Mouse (Mus musculus) left cerebral cortex, adult 2 months (tissue): Measurements from ENCODE around the gene Gm11444. TPM values are rescaled to one million over a fixed set of nuclear protein-coding genes. Genes with fewer than 3 reads are reported as not detected.

Experiments
- DNase-seq, 2 experiments: peaks; one replicate each; pipeline ENCODE4 v3.0.0; 2021 to 2022; ENCODE audit warnings: low spot score in 2 of 2, mixed read lengths in 1 of 2; ENCODE audit errors: extremely low spot score in 1 of 2
- H3K27ac ChIP-seq: fragments of 200-600 bp; 2 replicates; pipeline ENCODE4 v1.8.1; 2022
- H3K4me3 ChIP-seq: fragments of 200-600 bp; 2 replicates; pipeline ENCODE4 v1.8.1; 2022
- CTCF ChIP-seq: fragments of 200-600 bp; IDR thresholded peaks from 2 replicates; pipeline ENCODE4 v1.8.1; 2022; ENCODE audit warnings: antibody characterized with exemption, mild to moderate bottlenecking, moderate library complexity
- intact Hi-C: fragments of 180-260 bp; cut with DNase I; formaldehyde crosslinking; loops from one replicate; pipeline ENCODE4 v1.15.1; 2025
- long read RNA-seq, 2 experiments: library from polyadenylated mRNA; stranded (forward); transcript quantifications; one replicate each; pipeline ENCODE4 v2.0.0; 2021; ENCODE audit warnings: borderline mapping rate in 2 of 2
- total RNA-seq, 2 experiments: library from RNA; stranded (reverse); gene quantifications; 2 replicates each; pipeline ENCODE4 v1.2.3; 2021

Gm11444 gene
- not detected for total RNA-seq
- long read RNA-seq, experiment 1: 0 reads
- long read RNA-seq, experiment 2: 0 reads

GRCm38 (mm10) chr11:85850233-85850632, at the start of gene Gm11444:
Gm11444 (minus strand) TSS chr11:85850333.
- TF ChIP-seq CTCF: no peak
- intact Hi-C loops: no loop called here
- no peak for DNase-seq
- Histone ChIP-seq H3K4me3 (no peak within 1 kb of the TSS), H3K27ac (no peak within 1 kb of the TSS)

GRCm38 (mm10) chr11:85896335-85896985, 46.3 kb upstream of the Gm11444 start:
- Histone ChIP-seq H3K27ac (no peak overlapping the region), H3K4me3 (no peak overlapping the region)
- TF ChIP-seq CTCF: no peak
- intact Hi-C loops: no loop called here
- DNase-seq: no peak

DNA sequence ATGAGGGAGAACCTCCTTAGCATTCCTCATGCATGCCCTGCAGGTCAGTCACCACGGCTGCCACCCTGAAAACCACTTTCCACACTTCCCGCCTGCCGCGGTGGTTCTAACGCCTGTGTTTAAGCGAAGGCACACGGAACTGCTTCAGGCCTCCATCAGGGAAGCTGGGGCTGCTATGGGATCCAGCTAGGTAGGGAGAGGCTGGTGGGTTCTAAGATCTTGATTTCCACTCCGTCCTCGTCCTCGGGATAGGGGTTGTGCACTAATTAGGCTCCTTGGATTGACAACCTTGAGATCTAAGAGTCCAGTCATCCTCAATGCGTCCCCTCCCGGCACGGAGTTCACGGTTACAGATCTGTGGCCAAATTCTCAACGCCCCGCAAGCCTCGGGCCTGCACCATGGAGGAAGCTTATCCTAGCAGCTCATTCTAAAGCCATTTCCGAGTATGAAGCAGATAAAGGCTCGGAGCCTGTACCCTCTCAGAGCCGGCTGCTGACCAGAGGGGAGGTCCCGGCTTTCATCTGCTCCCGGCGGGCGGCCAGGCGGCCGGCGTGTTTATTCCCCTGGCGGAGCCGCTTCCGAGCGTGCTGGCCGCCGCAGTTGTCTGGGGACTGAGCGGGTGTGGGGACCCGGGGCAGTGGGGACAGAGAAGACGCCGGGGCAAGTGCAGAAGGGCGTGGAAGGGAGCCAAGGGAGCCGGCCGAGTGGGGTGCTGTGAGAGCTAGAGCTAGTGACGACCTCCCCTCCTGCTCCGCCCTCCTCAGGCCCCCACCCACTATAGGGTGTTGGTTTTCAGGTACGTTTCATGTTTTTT, 44.8 kb upstream of the Gm11444 start:
- H3K27ac ChIP-seq: no peak overlapping the region
- no peak for TF ChIP-seq CTCF
- no peak for DNase-seq
- intact Hi-C loops: no loop called here
- H3K4me3 ChIP-seq: no peak overlapping the region

DNA sequence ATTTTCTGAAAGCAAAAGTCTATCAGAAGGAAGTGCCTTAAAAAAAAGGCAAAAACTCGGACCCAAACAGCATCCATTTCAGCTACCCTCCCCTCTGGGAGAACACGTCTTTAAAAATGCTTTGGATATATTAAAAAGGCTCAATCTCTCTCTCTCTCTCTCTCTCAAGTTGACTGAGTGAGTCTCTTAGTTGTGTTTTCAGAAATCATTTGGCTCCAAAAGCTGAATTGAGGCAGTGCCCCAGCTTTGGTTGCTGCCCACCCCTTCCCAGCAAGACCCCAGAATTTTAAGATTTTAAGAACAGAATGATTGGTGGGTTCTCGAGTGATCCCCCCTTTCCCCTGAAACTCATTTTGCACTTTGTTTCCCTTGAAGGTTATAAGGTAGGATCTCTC, 44.0 kb upstream of the Gm11444 start:
- intact Hi-C loops: no loop called here
- TF ChIP-seq CTCF: no peak
- H3K27ac ChIP-seq: no peak overlapping the region
- no peak for DNase-seq
- no peak overlapping the region for H3K4me3 ChIP-seq

- H3K27ac ChIP-seq: no peak overlapping the region
- H3K4me3 ChIP-seq: no peak overlapping the region
- DNase-seq: no peak
- TF ChIP-seq CTCF: no peak
- intact Hi-C loops: no loop called here
Observed at GRCm38 (mm10) chr11:85893400-85894135, 43.4 kb upstream of the Gm11444 start.

DNA sequence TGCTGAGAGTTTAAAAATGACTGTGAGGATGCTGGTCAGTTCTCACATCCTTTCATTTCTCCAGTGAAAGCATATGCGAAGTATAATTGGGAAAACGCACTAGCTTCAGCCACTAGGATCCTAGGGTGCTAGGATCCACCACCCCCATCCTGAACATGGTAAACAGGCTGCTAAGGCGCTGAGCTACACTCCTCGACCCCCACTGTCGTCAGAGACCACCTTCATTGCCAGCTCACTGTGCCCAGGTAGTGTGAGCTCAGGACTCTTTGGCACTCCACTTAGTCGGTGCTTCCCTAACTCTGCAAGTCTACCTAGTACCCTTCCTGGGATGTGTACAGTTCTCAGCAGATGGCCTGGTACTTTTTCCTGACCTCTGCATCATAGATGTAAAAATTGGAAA, 42.6 kb upstream of the Gm11444 start:
- no peak overlapping the region for H3K4me3 ChIP-seq
- no peak overlapping the region for H3K27ac ChIP-seq
- no peak for TF ChIP-seq CTCF
- intact Hi-C loops: no loop called here
- no peak for DNase-seq

DNA sequence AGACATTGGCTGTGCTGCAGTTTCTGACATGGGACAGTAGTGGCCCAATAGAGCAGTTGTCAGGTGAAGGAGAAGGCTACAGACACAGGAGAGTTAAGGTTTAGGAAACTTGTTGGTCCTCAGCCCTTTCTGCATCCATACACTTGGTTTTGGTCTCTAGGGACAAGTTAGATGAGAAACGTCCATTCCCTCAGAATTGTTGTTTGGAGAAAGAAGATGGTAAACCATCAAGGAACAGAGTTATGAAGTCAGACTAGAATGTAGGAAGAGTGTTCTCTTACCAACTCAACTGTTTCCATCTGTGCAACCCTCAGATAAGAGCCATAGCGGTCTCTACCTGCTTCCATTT, 41.5 kb upstream of the Gm11444 start:
- Histone ChIP-seq H3K4me3 (no peak overlapping the region), H3K27ac (no peak overlapping the region)
- intact Hi-C loops: no loop called here
- DNase-seq: no peak
- TF ChIP-seq CTCF: no peak

DNA sequence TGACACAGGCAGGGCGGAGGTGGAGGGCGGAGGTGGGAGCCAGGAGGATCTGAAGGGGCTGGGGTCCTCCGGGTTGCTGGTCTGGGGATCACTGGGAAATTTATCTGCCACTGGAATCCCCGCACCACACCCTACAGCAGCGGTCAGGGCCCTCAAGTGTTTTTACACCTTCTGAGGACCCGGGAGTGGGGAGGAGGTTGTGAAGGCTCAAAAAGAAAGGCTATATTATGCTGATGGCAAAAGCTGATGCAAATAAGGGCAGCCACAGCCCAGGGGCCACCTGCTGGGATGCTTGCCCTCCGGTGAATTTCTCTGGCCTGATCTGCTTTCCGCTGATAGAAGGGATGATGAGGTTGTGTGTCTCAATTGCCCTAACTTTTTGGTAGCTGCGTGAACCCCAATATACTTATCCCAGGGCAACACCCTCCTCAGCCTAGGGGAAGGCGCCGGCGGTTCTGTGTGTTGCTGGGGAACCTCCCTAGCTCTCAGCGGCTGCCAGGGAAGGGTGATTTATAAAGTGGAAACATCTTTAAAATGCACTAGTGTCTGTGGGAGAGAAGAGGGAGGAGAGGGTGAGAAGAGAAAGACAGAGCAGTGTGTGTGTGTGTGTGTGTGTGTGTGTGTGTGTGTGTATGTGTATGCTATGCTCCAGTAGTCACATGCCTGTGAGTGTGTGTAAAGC, 41.0 kb upstream of the Gm11444 start:
- H3K27ac ChIP-seq: no peak overlapping the region
- TF ChIP-seq CTCF: no peak
- DNase-seq: no peak
- H3K4me3 ChIP-seq: no peak overlapping the region
- intact Hi-C loops: no loop called here

GRCm38 (mm10) chr11:85890563-85890845, 40.4 kb upstream of the Gm11444 start:
- no peak for DNase-seq
- no peak for TF ChIP-seq CTCF
- Histone ChIP-seq H3K27ac (no peak overlapping the region), H3K4me3 (no peak overlapping the region)
- intact Hi-C loops: no loop called here

DNA sequence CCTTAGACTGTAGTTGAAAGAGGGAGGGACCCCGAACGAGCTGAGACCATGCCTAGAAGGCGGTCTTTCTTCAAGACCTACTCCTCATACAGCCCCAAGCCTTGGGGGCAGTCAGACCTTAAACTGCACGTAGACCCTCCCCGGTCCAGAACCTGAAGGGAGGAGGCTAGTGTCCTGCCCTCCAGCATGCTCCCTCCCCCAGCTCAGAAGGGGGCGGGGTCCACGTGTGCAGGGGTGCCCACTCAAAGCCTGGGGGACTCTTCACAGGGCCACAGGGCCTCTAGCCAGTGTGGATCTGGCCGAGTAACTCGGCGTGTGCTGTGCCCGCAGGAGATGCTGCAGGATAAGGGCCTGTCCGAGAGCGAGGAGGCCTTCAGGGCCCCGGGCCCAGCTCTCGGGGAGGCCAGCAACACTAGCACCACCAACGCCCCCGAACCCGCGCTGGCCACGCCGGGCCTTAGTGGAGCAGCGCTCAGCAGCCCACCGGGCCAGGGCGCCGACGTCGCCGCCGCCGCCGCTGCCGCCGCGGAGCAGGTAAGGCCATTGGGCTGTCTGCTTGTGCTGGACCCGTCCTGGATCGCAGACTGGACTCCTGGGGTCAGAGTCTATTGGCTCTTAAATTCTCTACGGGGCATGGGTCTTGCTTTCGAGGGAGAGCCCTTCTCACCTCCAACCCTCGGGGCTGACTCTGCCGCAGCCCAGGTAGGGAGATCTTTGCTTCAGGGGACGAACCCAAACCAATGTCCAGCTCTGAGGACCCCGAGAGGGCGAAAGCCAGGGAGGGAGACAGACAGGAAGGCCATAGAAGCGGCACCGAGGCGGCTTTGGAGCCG, 39.8 kb upstream of the Gm11444 start:
- no peak for TF ChIP-seq CTCF
- H3K27ac ChIP-seq: no peak overlapping the region
- DNase-seq: no peak
- intact Hi-C loops: loop anchor here (2.0 to 5.0 kb wide), 3 partner anchors 37 to 1363 kb away; partner anchors contain the start of gene Lhx1
- H3K4me3 ChIP-seq: no peak overlapping the region
